Mouse (Mus musculus) lung, adult 18-20 months (tissue): Measurements from ENCODE around the gene Mfsd12.
A peak's percentile ranks its signal among the peaks of the same experiment; 100 is the strongest.

ENCODE experiments used
- DNase-seq, 2 experiments: peaks; one replicate each; pipeline ENCODE4 v3.0.0; 2022; ENCODE audit warnings: mixed read lengths in 2 of 2

Mfsd12 gene

GRCm38 (mm10) chr10:81356991-81357844 lies at the start of gene Mfsd12:
TSS of gene Mfsd12 (plus strand) at chr10:81357491.
- DNase-seq: peak; percentile 91 to 92

DNA sequence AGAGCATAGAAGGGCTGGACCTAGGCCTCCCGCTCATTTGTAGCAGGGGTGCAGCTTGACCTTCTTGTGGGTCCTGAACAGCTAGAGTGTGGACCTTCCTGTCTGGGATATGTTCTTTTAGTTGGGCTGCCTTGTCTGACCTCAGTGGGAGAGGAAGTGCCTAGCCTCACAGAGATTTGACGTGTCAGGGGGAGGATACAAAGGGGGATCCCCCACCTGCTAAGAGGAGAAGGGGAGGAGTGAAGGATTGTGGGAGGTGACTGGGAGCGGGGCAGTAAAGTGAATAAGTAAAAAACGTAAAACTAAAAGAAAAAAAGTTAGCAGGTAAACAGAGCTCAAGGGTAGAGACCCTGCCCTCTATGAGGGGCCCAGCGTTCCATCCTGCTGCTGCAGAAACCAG lies 47.7 kb upstream of the Mfsd12 start:
- no peak for DNase-seq

GRCm38 (mm10) chr10:81313581-81313980 lies 43.7 kb upstream of the Mfsd12 start:
- no peak for DNase-seq

- DNase-seq: no peak
Measured at GRCm38 (mm10) chr10:81314201-81314600, 43.1 kb upstream of the Mfsd12 start.

- no peak for DNase-seq
Measured at GRCm38 (mm10) chr10:81315587-81315986, 41.7 kb upstream of the Mfsd12 start.

DNA sequence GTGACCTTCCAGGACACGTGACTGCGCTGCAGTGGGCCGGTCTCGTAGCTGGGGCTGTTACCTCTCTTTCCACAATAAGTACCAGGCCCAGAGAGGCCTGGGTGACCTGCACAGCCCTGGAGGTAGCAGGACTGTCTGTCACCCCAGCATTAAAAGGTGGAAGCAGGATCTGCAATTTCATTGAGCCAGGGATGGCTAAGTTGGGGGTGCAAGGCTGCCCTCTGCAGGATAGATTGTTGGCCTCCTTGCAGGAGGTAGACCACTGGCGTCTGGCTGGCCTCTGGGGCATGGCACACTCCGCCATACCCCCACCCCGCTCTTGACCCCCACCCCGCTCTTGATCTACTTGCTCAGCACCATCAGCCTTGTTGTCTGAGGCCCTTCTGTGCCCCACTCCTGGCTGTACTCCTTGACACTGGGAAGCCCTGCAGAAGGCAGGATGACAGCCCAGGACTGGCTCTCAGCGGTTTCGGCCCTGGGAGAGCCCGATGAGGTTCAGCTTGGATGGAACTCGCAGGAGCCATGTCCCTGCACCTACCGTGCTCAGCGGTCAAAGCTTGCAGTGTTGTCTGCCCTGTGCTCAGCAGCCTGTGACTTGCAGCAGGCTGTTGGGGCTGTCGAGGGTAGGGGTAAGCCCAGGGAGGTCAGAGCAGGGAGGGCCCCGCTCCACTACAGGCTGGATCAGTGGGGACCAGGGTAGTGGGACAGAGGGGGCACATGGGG lies 40.8 kb upstream of the Mfsd12 start:
- DNase-seq: no peak

- peak; percentile 86 to 90 for DNase-seq
Measured at GRCm38 (mm10) chr10:81317273-81317672, 40.0 kb upstream of the Mfsd12 start.

DNA sequence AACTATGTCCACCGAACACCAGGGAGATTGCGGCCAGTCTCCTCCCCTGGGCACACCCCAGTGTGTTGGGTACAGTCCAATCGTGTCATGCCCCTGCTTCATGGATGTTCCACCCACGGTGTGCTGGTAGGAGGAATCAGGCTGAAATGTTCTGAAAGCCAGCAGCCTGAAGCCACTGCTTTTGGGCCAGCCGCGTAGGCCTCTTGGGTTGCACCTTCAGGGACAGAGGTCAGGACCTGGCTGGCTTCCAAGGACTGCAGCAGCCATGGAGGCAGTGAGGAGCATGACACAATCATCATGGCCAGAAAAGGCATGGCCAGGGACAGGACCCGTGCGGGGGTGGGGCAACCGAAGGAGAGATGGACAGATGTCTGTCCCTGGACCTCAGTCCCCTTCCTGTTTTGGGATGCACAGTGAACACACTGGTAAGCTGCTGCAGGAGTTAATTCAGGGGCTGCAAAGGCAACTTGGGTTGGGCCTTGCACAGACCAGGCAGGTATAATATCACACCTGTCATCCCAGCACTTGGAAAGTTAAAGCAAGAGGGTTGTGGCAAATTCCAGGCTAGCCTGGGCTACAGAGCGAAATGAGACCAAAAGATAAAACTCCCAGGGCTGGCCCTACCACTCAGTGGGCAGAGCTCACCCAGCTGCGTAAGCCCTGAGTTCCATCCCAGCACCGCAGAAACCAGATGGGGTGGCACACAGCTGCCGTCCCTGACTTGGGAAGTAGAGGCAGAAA lies 38.5 kb upstream of the Mfsd12 start:
- DNase-seq: peak; percentile 50 to 56

GRCm38 (mm10) chr10:81319330-81319699 lies 38.0 kb upstream of the Mfsd12 start:
- DNase-seq: no peak

DNA sequence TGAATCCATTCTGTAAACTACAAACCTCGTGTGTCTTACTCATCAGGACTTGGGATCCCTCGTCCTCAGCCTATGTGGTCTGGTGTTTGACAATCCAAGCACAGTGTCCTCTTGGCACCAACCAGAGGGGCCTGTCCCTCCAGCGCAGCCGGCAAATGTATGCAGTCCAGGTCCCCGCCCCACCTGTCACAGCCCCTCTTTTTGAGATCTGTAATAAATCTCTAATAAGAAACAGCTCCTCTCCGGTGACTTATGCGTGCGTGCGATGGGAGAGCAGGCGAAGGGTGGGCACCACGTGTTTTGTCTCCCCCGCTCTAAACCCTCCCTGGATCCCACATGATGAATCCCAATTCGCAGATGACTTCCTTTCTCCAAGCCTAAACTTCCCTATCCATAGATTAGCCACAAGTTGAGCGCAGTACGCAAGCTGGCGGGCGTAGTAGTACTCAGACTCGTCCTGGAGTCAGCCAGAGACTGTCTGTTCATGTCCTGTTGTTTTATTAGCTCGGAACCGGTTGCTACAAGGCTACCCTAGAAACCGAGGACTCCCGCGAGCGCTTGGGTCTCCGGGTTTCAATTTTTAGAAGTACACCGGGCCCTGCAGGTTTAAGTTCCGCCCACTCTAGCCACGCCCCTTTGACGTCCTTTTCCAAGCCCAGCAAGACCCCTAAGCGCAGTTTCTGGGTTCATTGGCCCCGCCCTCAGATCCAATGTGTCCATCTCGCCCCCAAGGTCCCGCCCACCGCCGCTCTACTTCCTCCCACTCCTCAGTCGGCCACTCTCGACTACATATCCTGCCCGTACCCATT lies 37.3 kb upstream of the Mfsd12 start:
- no peak for DNase-seq

DNA sequence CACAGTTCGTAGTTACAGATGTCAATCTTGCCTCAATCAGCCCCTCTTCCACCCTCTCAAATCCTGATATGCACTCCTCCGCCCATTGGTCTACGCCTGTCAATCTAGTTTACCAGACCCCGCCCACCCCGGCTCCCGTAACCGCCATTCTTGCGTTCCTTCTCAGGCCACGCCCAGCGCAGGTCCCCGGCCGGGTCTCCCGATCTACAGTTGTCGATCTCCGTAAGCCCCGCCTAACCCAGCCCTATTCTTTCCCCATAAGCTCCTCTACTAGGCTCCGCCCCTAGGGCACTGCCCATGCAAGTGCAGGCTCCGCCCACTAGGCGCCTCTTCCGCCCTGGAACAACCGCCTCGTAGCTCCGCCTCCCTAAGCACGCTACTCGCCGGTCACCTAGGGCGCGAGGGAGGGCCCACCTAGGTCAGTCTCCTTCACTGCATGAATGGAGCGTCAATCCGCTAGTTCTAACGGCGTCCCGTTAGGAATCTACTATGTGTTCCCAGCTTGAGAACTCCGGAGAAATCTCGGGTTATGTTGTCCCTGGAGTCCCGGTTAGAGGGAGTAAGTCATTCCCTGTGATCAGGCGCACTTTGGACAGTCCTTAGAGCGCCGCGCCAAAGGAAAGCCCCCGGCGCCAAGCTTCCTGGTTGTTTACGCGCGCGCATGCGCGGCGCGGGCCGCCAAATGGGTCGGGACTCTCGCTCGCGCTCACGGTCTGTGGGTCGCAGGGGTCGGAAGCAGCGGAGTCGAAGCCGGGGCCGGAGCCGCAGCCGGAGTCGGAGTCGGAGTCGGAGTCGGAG lies 36.5 kb upstream of the Mfsd12 start, which contains the start of gene Cactin:
Cactin (plus strand) TSS at position 554 of the 798 bp plus-strand sequence.
- DNase-seq: peak; percentile 100

DNA sequence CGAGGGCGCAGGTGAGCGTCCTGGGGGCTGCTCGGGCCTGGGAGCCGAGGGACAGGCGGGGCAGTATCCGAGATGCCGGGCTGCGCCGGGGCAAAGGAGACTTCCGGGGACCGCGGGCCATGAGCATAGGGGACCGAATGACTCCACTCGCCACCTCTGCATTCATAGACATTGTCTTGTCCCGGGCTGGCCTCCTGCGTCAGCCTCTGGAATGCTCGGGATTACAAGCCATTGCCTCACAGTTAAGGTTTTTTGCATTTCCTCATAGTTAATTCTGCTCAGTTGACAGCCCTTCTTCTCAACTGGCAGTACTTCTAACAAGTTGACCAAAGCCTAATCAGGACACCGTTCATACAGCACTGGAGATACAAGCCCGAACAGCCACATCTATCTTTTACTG lies 35.9 kb upstream of the Mfsd12 start:
- no peak for DNase-seq

DNA sequence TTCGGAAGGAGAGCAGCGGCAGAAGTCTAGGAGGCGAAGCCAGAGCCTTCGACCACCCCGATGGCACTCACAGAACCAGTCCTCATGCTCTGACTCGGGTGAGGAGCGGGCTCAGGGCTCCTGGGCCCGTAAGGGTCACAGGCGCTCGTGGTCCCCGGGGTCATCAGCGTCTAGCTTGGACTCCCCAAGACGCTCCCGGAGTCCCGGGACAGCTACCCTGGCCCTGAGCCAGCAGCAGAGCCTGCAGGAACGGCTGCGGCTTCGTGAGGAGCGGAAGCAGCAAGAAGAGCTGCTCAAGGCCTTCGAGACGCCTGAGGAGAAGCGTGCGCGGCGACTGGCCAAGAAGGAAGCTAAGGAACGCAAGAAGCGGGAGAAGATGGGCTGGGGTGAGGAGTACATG lies 34.8 kb upstream of the Mfsd12 start:
- no peak for DNase-seq

DNA sequence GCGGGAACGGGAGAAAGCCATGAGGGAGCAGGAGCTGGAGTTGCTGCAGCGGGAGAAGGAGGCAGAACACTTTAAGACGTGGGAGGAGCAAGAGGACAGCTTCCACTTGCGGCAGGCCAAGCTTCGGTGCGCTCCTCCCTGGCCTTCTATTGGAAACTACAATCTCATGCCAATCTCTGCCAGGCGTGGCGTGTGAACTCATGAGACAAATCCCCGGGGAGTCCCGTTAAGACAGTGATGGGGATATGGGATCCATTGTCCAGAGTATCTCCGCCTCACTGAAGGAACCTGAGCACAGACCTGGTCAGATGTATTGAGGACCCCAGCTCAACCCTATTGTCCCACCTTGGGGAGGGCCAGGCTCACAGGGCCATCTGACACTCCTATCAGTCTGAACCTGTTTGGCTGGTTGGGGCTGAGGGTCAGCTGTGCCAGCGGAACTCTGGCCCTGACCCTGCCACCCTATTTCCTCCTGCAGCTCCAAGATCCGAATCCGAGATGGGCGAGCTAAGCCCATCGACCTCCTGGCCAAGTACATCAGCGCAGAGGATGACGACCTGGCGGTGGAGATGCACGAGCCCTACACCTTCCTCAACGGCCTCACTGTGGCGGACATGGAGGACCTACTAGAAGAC lies 34.0 kb upstream of the Mfsd12 start:
- no peak for DNase-seq

GRCm38 (mm10) chr10:81323791-81324530 lies 33.3 kb upstream of the Mfsd12 start:
- DNase-seq: no peak

DNA sequence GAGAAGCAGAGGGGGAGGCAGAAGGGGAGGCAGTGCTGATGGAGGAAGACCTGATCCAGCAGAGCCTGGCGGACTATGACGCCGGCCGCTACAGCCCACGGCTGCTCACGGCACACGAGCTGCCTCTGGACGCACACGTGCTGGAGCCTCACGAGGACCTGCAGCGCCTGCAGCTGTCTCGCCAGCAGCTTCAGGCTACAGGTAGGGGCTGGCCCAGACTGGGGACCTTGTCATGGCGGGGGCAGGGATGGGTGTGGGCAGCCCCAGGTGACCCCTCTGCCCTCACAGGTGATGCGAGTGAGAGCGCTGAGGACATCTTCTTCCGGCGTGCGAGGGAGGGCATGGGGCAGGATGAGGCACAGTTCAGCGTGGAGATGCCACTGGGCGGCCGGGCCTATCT lies 32.1 kb upstream of the Mfsd12 start:
- DNase-seq: no peak

GRCm38 (mm10) chr10:81325781-81326180 lies 31.5 kb upstream of the Mfsd12 start:
- no peak for DNase-seq

- DNase-seq: peak in 1 of 2 experiments; percentile 50
Measured at GRCm38 (mm10) chr10:81326858-81327257, 30.4 kb upstream of the Mfsd12 start.

DNA sequence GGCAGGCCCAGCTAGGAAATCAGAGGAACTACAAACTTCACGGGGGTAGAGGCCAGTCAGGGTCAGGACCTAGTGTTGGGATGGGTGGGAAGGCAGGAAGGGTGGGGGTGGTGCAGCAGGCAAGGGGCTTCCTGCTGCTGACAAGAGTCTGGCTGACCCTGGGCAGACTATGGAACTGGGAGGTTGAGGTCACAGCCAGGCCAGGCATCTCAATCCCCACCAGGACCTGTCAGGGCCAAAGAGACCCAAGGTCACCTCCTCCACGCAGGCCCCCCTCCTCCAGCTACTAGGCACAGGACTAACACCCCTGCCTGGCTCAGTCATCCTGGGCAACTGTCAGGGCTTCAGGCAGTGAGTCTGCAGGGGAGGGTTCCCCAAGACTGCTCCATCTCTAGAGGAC lies 29.3 kb upstream of the Mfsd12 start:
- DNase-seq: peak in 1 of 2 experiments; percentile 47

- peak; percentile 67 to 75 for DNase-seq
Measured at GRCm38 (mm10) chr10:81328386-81328785, 28.9 kb upstream of the Mfsd12 start, which contains the start of gene Tbxa2r. TSS of gene Tbxa2r (plus strand) at chr10:81328731.
